In genomic region chr17:83862134-83862881, GRCm38 (mm10) we compare ENCODE assay signal across 8 mouse cellular contexts. TPM values are rescaled to one million over a fixed set of nuclear protein-coding genes. Genes with fewer than 3 reads are reported as not detected.
DNase-seq lines count a peak whose midpoint lies in the region; ATAC-seq lines count a peak whose summit lies in the region.

No protein-coding gene starts in this region.

- H3K9ac ChIP-seq in limb, embryonic 15.5 days: peak overlapping the region; percentile 80
- H3K9ac ChIP-seq in midbrain, embryonic 14.5 days (replicated peaks; ENCODE audit: low read length): peak overlapping the region; percentile 71

- no peaks in the 10 kb centered on the region for H3K9me3 ChIP-seq in limb, embryonic 15.5 days
- H3K9me3 ChIP-seq in midbrain, embryonic 14.5 days (ENCODE audit: control insufficient read depth, low read length): no peaks in the 10 kb centered on the region

- H3K27me3 ChIP-seq in limb, embryonic 15.5 days: no peaks in the 10 kb centered on the region
- H3K27me3 ChIP-seq in midbrain, embryonic 14.5 days (ENCODE audit: control insufficient read depth, insufficient read depth, low read length): no peaks in the 10 kb centered on the region

- no peaks in the 10 kb centered on the region for H3K36me3 ChIP-seq in limb, embryonic 15.5 days
- no peaks in the 10 kb centered on the region for H3K36me3 ChIP-seq in midbrain, embryonic 14.5 days (ENCODE audit: control insufficient read depth, insufficient read depth, low read length)

- H3K4me1 ChIP-seq in limb, embryonic 15.5 days: peaks cover 6% of the 10 kb centered on the region
- H3K4me1 ChIP-seq in midbrain, embryonic 14.5 days (ENCODE audit: control insufficient read depth, insufficient read depth, low read length): no peaks in the 10 kb centered on the region

- intact Hi-C loops in gastrocnemius, postnatal 14 days (cut with DNase I; ENCODE audit: low total_unique reads): no loop called here

- H3K27ac ChIP-seq in limb, embryonic 15.5 days: peak overlapping the region; percentile 97
- H3K27ac ChIP-seq in midbrain, embryonic 14.5 days (replicated peaks; ENCODE audit: low read depth, low read length): peak overlapping the region; percentile 88

- H3K4me3 ChIP-seq in limb, embryonic 15.5 days: peak overlapping the region; percentile 79
- H3K4me3 ChIP-seq in midbrain, embryonic 14.5 days (replicated peaks; ENCODE audit: low read depth, low read length): peak overlapping the region; percentile 67

- H3K4me2 ChIP-seq in limb, embryonic 15.5 days: peak overlapping the region; percentile 79
- peak overlapping the region; percentile 59 for H3K4me2 ChIP-seq in midbrain, embryonic 14.5 days (ENCODE audit: low read length)

- DNase-seq in kidney, adult 8-10 months: peak; percentile 26 to 27
- no peak for DNase-seq in kidney, adult 18-20 months
- DNase-seq in cerebellum, adult 9-11 months: peak; percentile 80
- peak; percentile 54 for DNase-seq in gastrocnemius, postnatal 14 days
- DNase-seq in hindlimb bud, embryonic 11.5 days (ENCODE audit: extremely low spot score, low read depth, low spot score): peak; percentile 54
- DNase-seq in midbrain, embryonic 14.5 days: peak; percentile 74
- peak; percentile 67 for DNase-seq in spleen, postnatal 10 days (ENCODE audit: low spot score in 2 of 2)

- ATAC-seq in limb, embryonic 15.5 days (ENCODE audit: insufficient number of reproducible peaks, low FRiP score, low TSS enrichment, low read depth): peak; percentile 64
- peak; percentile 74 for ATAC-seq in midbrain, embryonic 14.5 days (ENCODE audit: low FRiP score, low TSS enrichment)

- WGBS in limb, embryonic 15.5 days: under 1% methylated on average over 26 of the region's 27 CpGs
- under 1% methylated on average over 25 of the region's 27 CpGs for WGBS in midbrain, embryonic 14.5 days

RNA-seq across cellular contexts. Expression of gene Haao, which starts 14.5 kb away (rescaled TPM):
- total RNA-seq in gastrocnemius, postnatal 14 days (2021): not detected
- 1.4 and 2.2 TPM in 2 replicates for polyA plus RNA-seq in limb, embryonic 15.5 days (2015; fragmentation: Nextera tagmentation; extraction: Ambion mirVana)
- polyA plus RNA-seq in midbrain, embryonic 14.5 days (2014; fragmentation: Nextera tagmentation; extraction: Ambion mirVana): 0.20 TPM in 1 of 2 replicates, not detected in the other
